Mouse (Mus musculus) left cerebral cortex, postnatal 25 days (tissue): Measurements from ENCODE around the gene Bckdha. TPM values are rescaled to one million over a fixed set of nuclear protein-coding genes. Genes with fewer than 3 reads are reported as not detected.
A peak's percentile ranks its signal among the peaks of the same experiment; 100 is the strongest.

Experiments used
- DNase-seq, 2 experiments: peaks; one replicate each; pipeline ENCODE4 v3.0.0; 2022; ENCODE audit warnings: low spot score in 2 of 2, mixed read lengths in 1 of 2
- intact Hi-C: fragments of 180-260 bp; cut with DNase I; formaldehyde crosslinking; loops from one replicate; pipeline ENCODE4 v1.15.1; 2025
- total RNA-seq, 2 experiments: library from RNA; stranded (reverse); gene quantifications; 2 replicates each; pipeline ENCODE4 v1.2.3; 2021

The Bckdha gene
- 10 to 100 TPM; 31.8 to 33.8 TPM for total RNA-seq

DNA sequence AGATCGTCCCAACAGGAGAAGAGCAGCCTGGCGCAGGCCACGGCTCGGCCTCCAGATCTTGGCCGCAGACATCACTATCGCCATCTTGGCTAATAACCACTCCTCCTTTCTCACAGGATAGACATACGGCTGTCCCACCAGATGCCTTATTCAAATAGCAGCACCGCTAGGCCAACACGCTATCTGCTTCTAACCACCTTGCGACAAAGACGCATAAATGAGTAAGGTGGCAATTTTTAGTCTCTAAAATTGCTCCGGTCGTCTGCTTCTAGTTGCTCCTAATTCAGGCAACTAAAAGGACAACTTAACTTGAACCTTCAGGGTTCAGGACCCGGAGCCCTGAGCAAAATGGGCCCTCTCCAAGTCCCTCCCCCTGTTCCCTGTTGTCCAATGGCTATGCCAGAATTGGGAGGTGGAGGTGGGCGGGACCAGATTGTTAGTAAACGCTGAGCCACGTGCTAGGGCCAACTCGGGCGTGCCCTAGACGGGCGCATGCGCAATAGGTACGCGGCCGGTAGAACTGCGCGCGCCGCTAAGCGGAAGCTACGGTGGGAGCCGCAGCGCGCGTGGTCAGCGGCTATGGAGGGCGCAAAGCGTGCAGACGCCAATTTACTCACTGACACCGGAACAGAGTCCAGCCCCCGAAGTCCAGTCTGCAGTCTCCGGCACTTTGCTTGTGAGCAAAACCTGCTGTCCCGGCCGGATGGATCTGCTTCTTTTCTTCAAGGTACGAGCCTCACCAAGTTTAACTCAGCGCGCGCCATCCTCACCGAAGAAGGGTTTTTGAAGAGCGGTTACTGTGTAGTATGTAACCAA is at the start of gene Bckdha, which contains the start of gene Exosc5:
Bckdha (minus strand) TSS at position 325 of the 816 bp plus-strand sequence.
Exosc5 (plus strand) TSS at position 508 of the 816 bp plus-strand sequence.
- intact Hi-C loops: loop anchor here (1.0 kb wide), 1 partner anchor 17 kb away; no protein-coding TSS in a partner anchor
- DNase-seq: peak; percentile 99 to 100

DNA sequence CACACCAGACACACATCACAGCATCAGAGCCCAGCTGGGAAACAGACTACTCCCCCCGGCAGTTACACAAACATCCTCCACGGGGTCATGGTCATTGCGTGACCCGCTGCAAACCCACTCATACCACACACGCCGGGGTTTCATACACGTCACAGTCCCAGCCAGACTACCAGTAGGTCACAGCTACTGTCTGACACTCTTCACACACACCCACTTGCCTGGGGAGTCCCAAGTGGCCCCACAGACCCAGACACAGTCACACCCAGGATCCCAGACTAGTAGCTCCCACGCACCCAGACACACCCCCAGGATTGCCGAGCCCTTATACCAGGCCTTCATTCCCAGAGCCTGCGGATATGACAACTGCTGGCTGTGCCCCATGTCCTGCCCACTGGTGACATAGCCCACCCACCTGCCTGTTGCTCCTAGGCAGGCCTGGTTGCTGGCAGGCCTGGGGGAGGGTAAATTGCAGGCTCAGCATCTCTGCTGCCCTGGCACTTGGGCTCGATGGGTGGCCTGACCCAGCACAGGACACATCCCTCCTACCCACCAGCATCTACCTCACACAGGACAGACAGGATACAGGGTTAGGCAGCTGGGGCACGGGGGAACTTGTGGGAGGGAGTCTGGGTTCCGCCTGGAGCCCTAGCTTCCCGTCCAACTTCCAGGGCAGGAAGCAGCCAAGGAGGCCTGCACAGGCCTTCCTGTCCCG is 49.0 kb upstream of the Bckdha start:
- intact Hi-C loops: loop anchor here (2.0 kb wide), 1 partner anchor 19 kb away; no protein-coding TSS in a partner anchor

DNA sequence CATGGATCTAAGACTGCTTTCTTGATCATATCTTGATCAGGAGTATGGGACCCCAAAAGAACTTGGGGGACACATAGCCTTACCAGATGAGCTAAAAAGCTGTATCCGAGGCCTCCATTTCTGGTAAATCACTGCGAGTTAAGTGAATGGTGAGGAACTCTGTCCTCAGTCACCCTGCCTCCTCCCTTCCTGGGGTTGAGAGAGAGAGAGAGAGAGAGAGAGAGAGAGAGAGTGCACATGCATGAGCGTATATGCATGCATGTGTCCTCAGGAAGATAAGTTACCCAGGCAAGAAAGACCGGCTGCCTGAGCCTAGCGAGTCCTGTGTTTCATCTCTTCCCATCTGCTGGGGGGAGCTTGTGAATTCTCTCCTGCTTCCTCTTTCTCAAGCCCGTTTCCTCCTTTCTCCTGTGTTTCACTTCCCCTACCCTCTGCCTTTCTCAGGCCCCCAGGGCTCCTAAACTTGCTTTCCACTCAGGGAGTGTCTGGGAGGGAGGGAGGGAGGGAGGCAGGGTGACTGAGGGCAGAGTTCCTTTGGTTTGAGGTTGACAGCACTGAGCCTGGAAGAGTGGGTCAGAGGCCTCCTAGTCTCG is 47.9 kb upstream of the Bckdha start:
- peak in 1 of 2 experiments; percentile 43 for DNase-seq
- intact Hi-C loops: loop anchor here (2.0 kb wide), 1 partner anchor 18 kb away; no protein-coding TSS in a partner anchor

More for the DNA sequence above, 49.0 kb upstream of the Bckdha start:
- DNase-seq: peak in 1 of 2 experiments; percentile 33

DNA sequence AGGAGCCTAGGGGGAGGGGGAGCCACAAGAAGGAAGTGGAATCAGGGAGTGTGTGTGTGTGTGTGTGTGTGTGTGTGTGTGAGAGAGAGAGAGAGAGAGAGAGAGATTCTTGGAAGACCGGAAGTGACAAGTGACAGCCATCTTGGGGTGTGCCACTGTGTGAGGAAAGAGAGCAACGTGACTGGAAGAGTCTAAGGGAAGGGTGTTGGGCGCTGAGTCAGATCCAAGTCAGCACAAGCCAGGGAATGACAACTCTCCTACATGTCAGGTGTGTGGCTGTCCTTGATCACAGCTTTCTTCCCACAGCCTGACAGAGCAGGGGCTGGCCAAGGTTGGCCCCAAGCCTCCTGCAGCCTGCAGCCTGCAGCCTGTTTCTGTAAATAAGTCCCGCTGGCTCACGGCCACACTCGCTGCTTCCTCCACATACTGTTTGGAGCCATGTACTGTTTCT is 47.0 kb upstream of the Bckdha start:
- DNase-seq: peak in 1 of 2 experiments; percentile 84
- intact Hi-C loops: loop anchor here (2.0 kb wide), 1 partner anchor 17 kb away; no protein-coding TSS in a partner anchor

DNA sequence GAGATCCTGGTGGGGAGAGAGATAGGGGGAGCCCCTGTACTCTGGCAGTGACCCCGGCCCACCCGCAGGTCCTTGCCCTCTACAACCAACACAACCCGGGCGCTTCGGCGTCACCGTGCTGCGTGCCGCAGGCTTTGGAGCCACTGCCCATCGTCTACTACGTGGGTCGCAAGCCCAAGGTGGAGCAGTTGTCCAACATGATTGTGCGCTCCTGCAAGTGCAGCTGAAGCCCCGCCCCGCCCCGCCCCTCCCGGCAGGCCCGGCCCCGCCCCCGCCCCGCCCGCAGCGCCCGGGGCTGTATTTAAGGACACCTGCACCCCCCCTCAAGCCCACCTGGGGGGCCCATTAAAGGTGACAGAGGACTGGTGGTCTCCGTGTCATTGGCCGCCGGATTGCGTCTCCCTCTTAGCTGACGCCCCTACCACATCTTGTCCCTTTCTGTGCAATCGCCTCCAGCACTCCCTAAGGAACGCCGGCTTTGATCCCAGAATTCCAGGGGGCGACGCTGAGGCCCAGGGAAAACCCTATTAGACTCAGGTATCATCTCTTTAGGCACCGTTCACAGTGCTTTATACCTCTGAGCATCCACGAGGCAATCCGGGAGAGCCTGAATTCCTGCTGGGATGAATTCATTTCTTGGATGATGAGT is 46.1 kb upstream of the Bckdha start:
- intact Hi-C loops: no loop called here
- no peak for DNase-seq

DNA sequence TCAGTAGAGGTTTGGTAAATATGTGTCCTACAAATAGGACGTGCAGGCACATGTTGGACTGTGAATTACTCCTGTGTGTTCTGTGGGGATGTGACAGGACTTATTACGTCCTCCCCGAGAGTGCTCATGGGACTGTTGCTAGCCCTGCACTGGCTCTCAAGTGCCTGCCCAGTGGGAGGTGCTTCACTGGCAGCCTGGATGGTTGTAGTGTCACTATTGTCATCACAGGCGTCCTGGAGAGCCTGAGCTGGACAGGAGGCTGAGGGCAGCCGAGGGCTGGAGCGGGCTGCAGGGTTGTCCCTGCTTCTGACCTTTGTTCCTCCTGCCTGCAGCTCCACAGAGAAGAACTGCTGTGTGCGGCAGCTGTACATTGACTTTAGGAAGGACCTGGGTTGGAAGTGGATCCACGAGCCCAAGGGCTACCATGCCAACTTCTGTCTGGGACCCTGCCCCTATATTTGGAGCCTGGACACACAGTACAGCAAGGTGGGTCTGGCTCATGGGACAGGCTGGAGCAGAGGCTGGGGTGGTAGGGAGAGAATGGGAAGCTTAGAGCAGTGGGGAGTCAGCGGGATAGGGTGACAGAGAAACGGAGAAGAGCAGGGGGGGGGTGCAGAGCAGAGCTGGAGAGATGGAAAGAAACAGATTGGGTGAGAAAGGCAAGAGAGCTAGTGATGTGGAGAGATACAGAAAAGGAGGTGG is 45.2 kb upstream of the Bckdha start:
- DNase-seq: peak in 1 of 2 experiments; percentile 21
- intact Hi-C loops: no loop called here

DNA sequence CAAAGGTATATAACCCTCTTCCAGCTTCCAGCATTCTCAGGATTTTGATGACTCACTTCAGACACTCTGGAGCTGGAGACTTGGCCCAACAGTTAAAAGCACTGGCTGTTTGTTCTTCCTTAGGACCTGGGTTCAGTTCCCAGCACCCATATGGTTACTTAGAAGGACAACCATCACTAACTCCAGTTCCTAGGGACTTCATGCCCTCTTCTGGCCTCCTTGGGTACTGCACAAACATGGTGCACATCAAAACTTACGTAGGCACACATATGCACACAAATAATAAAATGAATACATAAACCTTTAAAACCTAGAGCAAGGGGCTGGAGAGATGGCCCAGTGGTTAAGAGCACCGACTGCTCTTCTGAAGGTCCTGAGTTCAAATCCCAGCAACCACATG is 43.6 kb upstream of the Bckdha start:
- no peak for DNase-seq
- intact Hi-C loops: no loop called here

DNA sequence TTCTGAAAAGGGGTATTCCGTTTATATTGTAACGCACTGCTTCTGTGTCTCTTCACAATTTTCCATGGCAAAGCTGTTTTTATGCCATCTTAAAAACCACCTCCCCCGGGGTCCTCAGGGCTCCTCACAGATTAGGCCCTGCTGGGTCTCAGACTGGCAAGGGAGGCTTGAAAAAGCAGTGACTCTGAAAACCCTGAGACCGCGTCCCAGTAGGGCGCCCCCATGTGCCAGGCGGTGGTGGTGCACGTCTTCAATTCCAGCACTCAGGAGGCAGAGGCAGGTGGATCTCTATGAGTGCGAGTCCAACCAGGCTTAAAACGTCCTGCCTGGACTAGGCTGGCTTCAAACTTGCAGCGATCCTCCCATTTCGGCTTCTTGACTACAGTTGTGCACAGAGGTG is 42.0 kb upstream of the Bckdha start:
- no peak for DNase-seq
- intact Hi-C loops: no loop called here

DNA sequence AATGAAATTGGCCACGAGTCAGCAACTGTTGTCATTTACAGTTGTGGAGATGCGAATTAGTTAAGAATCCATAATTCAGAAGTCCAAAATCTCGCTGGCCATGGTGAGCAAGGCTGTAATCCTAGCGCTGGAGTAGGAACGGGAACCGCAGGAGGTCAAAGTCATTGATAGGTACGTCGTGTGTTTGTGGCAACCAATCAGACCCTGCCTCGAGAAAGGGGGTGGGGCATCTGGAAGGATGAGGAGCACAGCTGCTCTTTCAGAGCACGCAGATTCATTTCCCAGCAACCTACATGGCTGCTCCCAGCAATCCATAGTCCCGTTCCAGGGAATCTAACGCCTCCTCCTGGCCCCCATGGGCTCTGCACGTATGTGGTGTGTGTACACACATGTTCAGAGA is 41.1 kb upstream of the Bckdha start:
- intact Hi-C loops: no loop called here
- DNase-seq: no peak

DNA sequence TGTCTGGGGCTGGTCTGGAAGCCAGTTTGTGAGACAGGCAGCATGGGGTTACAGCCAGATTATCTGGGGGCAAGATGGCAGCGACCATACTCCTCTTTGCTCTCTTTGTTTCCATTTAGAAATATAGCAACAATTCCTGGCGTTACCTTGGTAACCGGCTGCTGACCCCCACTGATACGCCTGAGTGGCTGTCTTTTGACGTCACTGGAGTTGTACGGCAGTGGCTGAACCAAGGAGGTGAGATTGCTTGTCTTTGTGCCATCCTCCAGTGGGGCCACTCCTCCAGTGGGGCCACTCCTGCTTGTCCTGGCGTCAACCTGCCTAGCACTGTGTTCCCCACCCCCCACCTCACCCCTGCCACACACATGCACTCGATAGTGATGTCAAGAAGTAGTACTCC is 35.3 kb upstream of the Bckdha start:
- DNase-seq: no peak
- intact Hi-C loops: no loop called here

DNA sequence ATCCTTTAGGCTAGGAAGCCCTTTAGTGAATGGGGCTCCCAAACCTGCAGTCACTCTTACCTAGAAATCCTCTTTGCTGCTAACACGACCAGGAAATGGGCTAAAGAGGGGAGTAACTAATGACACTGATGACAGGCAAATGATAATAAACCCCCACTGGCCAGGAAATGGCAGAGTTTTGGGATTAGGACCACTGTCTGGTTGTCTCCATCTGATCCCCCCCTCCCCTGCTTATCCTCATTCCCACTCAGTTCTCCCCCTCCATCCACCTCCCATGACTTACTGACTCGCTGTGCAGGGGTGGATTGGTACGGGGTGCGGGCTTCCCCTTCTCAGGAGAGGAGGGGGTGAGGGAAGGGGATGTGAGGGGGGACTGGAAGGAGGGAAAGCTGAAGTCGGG is 31.3 kb upstream of the Bckdha start:
- intact Hi-C loops: no loop called here

DNA sequence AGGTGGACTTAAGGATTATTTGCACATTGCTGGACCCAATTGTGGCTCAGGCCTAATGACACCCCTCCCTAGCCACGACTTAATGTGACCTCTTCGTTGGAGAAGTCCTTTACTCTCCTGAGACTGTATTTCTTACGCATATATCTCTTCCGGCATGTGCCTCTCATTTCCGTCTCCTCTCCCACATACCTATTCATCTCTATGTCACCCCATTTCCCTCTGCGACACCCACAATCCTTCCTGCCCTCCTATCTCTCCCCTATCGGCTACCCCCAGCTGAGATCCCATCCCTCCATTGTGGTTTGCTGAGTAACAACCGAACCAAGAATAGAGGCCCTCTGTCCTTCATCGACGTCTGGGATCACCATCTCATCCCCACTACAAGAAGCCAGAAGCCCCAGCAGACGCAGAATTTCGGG is 30.8 kb upstream of the Bckdha start:
- intact Hi-C loops: loop anchor here (2.0 kb wide), 1 partner anchor 17 kb away; no protein-coding TSS in a partner anchor
- DNase-seq: no peak

More for the DNA sequence above, 31.3 kb upstream of the Bckdha start:
- DNase-seq: no peak

DNA sequence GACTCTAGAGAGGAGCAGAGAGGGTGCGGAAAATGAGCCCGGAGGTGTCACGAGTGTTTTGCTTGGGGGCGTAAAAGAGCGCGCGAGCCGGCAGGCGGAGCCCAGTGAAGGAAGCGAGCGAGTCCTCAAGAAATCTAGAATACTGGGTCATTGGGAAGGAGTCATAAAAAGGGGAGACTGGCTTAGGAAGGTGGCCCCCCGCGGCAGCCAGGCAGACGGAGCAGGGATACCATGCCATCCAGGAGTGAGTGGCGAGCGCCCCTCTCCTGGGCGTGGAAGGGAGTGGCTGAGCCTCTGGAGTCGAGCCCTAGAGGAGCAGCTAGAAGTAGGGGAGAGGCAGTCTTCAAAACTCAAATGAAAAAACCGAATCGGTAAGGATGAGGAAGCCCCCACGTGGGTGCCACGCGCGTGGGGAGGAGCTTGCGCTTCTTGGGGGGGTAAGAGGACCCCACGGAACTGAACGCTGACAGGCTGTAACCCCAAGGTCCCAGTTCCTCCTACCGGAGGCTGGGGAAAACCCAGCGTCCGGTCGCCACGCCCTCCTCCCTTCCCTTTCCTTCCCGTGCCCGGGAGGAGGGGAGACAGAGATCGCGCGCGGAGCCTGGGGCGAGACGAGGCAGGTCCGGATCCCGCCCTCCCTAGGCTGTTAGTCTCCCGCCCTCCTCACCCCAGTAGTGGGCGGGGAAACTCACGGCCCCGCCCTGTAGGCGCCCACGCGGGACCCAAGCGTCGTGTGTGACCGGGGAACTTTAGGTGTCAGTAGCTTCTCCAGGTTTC is 30.2 kb upstream of the Bckdha start:
- intact Hi-C loops: loop anchor here (2.0 kb wide), 1 partner anchor 18 kb away; no protein-coding TSS in a partner anchor
- DNase-seq: no peak

DNA sequence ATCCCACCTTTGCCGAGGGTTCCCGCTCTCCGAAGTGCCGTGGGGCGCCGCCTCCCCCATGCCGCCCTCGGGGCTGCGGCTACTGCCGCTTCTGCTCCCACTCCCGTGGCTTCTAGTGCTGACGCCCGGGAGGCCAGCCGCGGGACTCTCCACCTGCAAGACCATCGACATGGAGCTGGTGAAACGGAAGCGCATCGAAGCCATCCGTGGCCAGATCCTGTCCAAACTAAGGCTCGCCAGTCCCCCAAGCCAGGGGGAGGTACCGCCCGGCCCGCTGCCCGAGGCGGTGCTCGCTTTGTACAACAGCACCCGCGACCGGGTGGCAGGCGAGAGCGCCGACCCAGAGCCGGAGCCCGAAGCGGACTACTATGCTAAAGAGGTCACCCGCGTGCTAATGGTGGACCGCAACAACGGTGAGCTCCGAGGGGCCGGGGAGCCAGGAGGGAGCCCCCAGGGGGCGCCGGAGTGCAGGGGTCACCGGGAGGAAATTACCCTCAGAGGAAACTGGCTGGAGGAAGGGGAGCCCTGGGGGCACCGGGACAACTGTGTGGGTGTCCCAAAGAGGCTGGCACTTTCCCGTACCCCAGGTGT is 29.1 kb upstream of the Bckdha start:
- DNase-seq: no peak
- intact Hi-C loops: loop anchor here (2.0 kb wide), 1 partner anchor 19 kb away; no protein-coding TSS in a partner anchor

DNA sequence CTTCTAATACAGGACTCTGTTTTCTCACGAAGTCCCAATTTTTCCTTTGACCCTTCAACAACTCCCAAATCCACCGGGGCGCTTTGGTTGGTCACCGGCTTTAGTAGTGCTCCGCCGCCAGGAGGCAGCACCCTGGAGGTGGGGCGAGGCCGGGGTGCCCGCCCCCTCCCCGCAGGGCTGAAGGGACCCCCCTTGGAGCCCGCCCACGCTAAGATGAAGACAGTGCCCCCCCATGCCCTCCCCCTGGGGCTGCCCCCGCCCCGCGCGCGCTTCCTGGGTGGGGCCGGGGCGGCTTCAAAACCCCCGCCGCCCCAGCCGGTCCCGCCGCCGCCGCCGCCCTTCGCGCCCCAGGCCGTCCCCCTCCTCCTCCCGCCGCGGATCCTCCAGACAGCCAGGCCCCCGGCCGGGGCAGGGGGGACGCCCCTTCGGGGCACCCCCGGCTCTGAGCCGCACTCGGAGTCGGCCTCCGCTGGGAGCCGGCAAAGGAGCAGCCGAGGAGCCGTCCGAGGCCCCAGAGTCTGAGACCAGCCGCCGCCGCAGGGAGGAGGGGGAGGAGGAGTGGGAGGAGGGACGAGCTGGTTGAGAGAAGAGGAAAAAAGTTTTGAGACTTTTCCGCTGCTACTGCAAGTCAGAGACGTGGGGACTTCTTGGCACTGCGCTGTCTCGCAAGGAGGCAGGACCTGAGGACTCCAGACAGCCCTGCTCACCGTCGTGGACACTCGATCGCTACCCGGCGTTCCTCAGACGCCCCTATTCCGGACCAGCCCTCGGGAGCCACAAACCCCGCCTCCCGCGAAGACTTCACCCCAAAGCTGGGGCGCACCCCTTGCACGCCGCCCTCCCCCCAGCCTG is 28.1 kb upstream of the Bckdha start, which contains the start of gene Tgfb1:
Tgfb1 (plus strand) TSS at position 323 of the 852 bp plus-strand sequence.
- intact Hi-C loops: no loop called here
- DNase-seq: peak in 1 of 2 experiments; percentile 38

DNA sequence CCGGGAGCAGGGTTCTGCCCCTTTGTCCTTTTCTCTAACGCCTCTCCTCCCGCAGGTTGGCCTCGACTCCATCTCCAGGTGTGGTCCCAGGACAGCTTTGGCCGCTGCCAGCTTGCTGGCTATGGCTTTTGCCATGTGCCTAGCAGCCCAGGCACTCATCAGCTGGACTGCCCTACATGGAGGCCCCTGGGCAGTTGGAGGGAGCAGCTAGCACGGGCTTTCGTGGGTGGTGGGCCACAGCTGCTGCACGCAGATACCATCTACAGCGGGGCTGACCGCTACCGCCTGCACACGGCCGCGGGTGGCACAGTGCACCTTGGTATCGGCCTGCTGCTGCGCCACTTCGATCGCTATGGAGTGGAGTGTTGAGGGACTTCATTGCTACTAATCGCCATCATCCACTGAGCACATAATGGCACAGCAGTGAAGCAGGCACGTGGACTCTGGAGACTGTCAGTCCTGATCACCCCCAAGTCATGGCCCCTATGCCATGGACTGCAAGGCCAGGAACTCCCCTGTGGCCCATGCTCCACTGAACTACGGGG is 27.2 kb upstream of the Bckdha start:
- no peak for DNase-seq
- intact Hi-C loops: no loop called here
